Mouse (Mus musculus): ENCODE measurements around the gene Retreg2.
A peak's percentile ranks its signal among the peaks of the same experiment; 100 is the strongest.

The Retreg2 gene

DNA sequence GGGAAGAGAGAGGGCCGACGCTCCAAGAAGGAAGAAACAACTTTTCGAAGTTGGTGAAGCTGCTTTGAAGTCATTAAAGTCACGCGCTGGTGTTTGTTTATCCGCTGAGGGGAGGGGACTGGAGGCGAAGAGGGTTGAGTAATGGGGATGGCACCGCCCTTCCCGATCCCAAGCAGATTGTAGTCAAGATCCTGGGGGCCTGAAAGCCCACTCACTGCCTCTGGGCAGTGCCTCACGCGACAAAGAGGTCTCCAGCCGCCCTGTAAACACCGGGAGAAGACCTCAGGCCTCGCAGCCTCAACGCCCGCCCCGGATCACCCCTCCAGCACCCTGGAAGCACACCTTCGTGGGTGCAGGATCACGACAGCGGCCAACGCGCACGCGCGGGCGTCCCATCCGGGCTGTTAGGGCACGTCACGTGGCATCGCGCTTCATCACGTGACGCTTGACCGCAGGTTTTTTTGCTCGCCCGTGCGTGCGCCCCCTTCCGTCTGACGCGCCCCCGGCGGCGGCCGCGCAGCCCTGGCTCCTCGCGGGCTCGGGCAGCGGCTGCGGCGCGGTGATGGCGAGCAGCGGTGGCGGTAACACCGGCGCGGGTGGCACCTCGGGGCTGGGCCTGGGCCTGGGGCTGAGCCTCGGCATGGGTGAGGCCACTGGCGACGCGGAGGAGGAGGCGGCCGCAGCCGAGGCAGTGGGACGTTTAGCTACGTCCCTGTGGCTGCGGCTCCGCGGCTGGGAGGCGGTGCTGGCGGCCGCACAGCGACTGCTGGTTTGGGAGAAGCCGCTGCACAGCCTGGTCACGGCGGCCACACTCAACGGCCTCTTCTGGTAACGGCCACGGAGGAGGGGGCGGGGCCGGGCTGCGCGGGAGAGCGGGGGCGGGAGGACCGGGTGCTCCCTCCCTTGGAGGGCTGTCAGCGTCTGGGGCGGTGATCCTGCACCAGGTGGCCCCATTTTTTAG lies at the start of gene Retreg2, which contains the start of gene Cnppd1:
Retreg2 (plus strand) TSS at position 478 of the 961 bp plus-strand sequence.
Cnppd1 (minus strand) TSS at position 411 of the 961 bp plus-strand sequence.
- peak; percentile 93 for DNase-seq (ENCODE audit: low spot score)

GRCm38 (mm10) chr1:75122211-75122610 lies 20.4 kb upstream of the Retreg2 start:
- DNase-seq (ENCODE audit: low spot score): no peak

DNA sequence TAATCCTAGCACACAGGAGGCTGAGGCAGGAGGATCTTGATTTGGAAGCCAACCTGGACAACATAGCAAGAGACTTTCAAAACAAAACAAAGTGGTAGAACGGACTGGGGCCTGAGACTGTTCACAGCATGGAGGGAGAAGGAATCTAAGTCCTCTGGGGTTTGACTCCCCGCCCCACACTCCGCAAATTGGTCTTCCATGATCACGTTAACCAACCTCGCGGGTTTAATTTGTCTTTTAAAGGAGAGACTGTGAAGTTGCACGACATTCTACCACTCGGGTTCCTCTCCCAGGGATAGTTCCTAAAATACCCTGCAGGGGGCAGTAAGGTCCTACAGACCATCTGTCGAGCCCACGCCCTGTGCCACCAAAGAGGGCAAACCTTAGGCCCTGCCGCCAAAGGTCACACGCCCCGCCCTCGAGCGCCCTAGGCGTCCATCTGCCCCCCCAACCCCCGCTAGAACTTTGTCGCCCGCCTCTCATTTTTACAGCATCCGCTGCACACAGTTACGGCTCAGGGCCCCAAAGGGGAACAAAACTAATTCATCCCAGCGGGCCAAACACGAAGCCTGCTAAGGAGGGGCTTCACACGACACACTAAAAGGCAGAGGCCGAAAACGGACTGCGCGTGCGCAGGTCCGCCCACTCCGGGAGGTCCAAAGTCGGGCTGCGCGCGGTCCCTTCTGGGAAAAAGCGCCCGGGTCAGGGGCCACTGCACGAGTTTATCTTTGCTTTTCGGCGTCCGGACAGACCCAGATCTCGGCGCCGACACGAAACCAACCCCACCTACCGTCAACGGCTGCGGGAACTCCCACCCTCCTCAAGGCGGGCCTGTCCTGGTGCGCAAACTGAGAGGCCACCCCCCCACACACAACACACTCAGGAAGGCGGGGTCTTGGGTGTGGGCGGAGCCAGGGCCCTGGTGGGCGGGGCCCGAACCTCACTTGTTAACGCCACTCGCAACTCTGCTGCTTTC lies 17.9 kb upstream of the Retreg2 start, which contains the start of gene Nhej1:
Nhej1 (minus strand) TSS at position 855 of the 976 bp plus-strand sequence.
- DNase-seq (ENCODE audit: low spot score): peak; percentile 90

DNA sequence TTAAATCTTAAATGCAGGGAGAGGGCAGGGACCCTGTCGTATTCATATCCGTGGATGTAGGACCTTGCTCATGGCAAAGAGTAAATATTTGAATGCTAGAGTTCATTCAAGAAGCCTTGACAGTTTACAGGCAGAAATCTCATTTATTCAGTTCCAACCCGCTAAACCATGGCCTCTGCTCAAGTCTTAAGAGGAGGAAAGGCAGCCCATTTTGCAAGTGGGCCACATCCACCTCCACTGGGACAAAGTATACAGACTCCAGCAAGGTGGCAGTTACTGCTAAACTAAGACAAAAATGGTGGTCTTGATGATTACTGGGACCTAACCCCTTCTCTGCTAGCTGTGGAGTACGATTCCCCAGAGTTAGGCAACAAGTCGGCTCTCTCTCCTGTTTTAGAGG lies 17.2 kb upstream of the Retreg2 start:
- DNase-seq (ENCODE audit: low spot score): no peak

DNA sequence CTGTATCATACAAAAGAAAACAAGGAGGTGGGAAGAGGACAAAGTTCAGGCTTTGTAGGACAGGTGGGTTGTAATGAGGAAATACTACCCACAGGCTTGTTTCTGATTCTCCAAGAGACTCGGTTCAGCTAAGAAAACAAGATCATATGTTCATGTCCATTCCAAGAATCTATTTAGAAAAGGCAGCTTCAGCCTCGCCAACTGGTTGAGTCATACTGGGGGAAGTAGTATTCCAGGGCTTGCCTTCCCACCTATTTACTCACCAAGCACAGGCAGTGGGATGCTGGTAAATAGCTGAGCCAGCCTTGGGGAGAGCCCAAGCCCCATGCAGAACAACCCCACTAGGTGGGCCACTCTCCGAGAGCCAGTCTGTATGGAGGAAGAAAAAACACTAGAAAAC lies 13.9 kb upstream of the Retreg2 start:
- no peak for DNase-seq (ENCODE audit: low spot score)

- DNase-seq (ENCODE audit: low spot score): no peak
Observed at GRCm38 (mm10) chr1:75133421-75134207, 9.0 kb upstream of the Retreg2 start, which contains the start of gene Slc23a3. Gene Slc23a3, minus strand, starts transcription at chr1:75133890.

GRCm38 (mm10) chr1:75136293-75136692 lies 6.3 kb upstream of the Retreg2 start:
- DNase-seq (ENCODE audit: low spot score): no peak

- no peak for DNase-seq (ENCODE audit: low spot score)
Observed at GRCm38 (mm10) chr1:75136730-75137129, 5.8 kb upstream of the Retreg2 start.

DNA sequence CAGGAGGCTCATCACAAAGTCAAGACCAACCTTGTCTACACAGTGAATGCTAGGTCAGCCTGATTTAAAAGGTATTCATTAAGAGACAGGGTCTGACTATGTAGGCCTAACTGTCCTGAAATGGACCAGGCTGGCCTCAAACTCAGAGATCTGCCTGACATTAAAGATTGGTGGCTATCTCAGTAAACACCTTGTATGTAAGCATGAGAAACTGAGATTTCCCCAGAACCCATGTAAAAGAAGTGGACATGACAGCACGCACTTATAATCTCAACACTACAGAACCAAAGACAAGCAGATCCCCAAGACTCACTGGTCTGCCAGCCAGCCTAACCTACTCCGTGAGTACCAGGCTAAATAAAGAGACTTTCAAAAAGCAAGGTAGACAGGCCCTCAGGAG lies 4.1 kb upstream of the Retreg2 start:
- no peak for DNase-seq (ENCODE audit: low spot score)

DNA sequence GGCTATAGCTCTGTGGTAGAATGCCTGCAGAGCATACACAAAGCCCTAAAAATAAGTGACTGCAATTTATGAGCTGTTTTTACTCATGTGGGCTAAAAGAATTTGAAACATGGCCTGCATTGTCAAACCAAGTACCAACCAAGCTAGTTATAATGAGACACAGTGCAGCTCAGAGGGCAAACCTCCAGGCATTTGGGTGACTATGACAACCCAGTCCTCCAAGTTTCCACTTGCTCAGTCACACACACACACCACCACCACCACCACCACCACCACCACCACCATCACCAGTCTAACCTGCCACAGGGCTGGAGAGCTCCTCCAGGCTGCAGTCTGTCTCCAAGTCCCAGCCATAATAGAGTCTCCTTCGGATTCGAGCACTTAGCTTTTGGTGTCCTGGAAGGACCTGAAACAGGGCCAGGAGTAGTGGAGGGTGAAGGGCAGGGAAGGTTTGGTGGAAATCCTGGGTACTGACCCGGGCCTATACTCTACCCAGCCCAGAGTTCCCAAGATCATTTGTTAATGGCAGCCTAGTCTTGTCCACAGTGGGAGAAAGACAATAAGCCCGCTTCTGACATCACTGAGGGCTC lies 1.9 kb upstream of the Retreg2 start:
- no peak for DNase-seq (ENCODE audit: low spot score)

GRCm38 (mm10) chr1:75141486-75142190 lies 940 bp upstream of the Retreg2 start:
- no peak for DNase-seq (ENCODE audit: low spot score)

DNA sequence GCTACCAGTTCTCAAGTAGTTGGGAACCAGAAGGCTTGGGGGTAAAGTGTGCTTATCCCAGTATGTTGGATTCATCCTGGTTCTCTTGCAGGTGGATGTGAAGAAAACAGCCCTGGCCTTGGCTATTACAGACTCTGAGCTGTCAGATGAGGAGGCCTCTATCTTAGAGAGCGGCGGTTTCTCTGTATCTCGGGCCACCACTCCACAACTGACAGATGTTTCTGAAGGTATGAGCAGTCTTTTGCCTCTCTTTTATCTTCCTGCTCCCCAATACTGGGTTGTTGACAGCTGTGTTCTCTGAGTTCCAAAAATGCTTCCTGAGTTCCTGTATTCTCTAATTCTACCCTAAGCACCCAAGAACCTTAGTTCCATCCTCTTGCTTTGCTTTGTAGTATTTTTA lies 3.0 kb downstream of the Retreg2 start:
- DNase-seq (ENCODE audit: low spot score): no peak

DNA sequence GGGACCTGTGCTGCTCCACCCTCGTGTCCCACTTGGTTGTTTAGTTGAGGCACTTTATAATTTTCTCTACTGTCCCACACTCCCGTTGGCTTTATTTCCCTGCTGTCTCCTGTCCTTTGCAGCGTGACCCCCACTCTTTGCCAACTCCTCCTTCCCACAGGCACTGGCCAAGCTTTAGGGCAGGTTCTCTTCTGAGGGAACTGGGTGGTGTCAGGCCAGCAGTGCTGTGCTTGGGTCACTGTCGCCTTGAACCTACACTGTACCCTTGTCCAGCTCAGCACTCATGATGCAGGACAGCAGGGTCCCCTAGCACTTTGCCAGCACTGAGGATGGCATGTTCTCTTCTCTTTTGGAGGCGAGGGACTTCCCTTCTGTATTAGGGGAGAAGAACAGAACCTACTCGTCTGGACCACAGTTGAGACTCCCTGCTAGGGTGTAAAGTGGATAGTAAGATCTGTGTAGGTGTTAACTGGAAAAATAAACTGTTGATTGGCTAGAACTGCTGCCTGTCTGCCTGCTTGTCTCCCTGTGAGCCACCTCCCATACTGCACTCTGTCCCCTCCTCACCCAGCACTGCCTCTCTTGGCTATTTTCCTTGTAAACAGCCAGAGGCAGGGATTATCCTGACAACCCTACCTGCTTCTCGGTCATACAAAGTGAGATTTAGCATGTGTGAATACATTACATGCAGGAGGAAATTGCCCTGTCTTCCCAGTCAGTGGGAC lies 5.0 kb downstream of the Retreg2 start:
- DNase-seq (ENCODE audit: low spot score): no peak

DNA sequence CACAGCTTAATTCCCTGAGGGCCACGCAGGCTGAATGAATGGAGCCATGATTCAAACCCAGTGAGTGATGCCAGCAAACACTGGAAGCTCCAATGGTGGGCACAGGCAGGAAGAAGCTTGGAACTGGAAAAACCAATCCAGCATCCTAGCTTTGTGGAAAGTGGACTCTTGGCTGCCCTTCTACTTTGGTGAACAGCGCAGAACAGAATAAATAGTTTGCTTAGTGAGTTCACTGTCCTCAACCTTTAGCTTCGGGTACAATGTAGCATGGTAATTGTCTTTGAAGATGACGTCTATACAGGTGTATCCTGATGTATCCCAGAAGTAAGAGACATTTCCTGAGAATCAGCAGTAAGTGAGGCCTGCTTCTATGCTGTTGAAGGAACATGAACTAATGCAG lies 6.1 kb downstream of the Retreg2 start:
- DNase-seq (ENCODE audit: low spot score): no peak

- DNase-seq (ENCODE audit: low spot score): no peak
Observed at GRCm38 (mm10) chr1:75155837-75156236, 13.3 kb downstream of the Retreg2 start.

DNA sequence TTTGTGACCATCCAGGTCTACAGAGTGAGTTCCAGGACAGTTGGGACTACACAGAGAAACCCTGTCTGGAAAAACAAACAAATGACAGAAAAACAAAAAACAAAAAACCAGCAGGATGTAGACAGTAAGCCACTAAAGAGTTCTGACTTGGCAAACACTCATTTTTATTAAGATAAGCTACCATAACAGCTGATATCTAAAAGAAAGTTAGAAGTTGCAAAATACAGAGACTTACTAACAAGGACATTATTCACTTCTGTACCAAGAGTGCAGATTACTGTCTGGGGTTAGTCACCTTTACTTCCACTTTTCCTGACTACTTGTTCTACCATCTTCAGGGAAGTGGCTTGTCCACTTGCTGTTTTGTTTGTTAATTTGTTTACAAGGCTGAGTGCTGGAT lies 16.4 kb downstream of the Retreg2 start:
- no peak for DNase-seq (ENCODE audit: low spot score)

DNA sequence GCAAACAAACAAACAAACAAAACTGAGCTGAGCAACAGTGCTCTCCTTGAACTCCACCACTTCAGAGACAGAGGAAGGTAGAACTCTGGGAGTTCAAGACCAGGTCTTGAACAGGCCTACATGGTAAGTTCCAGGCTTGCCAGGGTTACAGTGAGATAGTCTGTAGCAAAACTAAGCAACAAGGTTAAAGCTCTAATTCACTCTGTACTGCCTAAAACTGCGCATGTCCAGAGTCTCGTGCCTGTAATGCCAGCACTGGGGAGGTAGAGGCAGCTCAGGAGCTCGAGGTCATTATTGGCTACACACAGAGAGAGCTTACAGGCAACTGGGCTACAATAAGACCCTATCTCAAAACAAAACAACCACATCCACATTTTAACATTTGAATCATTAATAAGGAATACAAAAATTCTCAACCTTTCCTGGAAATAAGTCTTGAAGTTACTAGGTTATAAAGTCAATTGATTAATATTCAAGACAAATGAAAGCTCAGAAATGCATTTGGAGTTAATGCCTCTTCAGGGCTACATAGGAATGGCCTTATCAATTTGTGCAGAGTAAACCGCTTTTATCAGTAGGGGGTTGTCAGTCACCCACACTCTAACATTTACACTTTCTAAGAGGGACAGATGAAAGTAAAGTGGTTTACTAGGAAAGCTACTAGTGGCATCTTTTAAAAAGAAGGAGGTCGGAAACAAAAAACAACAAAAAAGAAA lies 17.1 kb downstream of the Retreg2 start:
- no peak for DNase-seq (ENCODE audit: low spot score)

DNA sequence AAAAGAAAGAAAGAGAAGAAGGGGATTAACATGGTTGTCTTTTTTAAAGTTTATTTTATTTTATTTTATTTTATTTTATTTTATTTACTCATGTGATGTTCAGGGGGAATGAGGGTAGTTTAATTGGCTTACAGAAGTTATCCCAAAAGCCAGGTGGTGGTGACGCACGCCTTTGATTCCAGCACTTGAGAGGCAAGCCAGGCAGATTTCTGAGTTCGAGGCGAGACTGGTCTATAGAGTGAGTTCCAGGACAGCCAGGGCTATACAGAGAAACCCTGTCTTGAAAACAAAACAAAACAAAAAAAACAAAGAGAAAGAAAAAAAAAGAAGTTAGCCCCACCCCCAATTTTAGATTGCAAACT lies 17.7 kb downstream of the Retreg2 start:
- DNase-seq (ENCODE audit: low spot score): no peak

GRCm38 (mm10) chr1:75168093-75168471 lies 25.5 kb downstream of the Retreg2 start:
- DNase-seq (ENCODE audit: low spot score): no peak

Data from layer of hippocampus, adult 9-10 months (tissue).